Mouse (Mus musculus) lung, embryonic 16.5 days (tissue): ENCODE data around the gene Tunar. TPM values are rescaled to one million over a fixed set of nuclear protein-coding genes. Genes with fewer than 3 reads are reported as not detected.

Experiments used
- ATAC-seq: fragments of 200-750 bp; cut with Nextera tagmentation; 2 replicates; pipeline ENCODE4 v1.8.0; 2017; ENCODE audit warnings: low read depth, mild to moderate bottlenecking, moderate library complexity
- H3K27ac ChIP-seq: fragments of 300-500 bp; sonication (generic); 2 replicates; pipeline ENCODE4 v1.5.1; 2014; ENCODE audit warnings: mild to moderate bottlenecking, control low read depth, low read length
- H3K27me3 ChIP-seq: fragments of 300-500 bp; sonication (generic); 2 replicates; pipeline ENCODE4 v1.6.1; 2014; ENCODE audit warnings: low read depth, low read length, mixed read lengths; ENCODE audit not compliant: control insufficient read depth, insufficient read depth
- H3K36me3 ChIP-seq: fragments of 300-500 bp; sonication (generic); 2 replicates; pipeline ENCODE4 v1.6.1; 2014; ENCODE audit warnings: low read length; ENCODE audit not compliant: control insufficient read depth, insufficient read depth
- H3K4me1 ChIP-seq: fragments of 300-500 bp; sonication (generic); replicated peaks from 2 replicates; pipeline ENCODE4 v1.6.1; 2014; ENCODE audit warnings: low read length, mixed read lengths; ENCODE audit not compliant: control insufficient read depth, insufficient read depth
- H3K4me2 ChIP-seq: fragments of 300-500 bp; sonication (generic); 2 replicates; pipeline ENCODE4 v1.6.1; 2014; ENCODE audit warnings: low read depth, low read length, control low read depth
- H3K4me3 ChIP-seq: fragments of 300-500 bp; sonication (generic); 2 replicates; pipeline ENCODE4 v1.5.1; 2014; ENCODE audit warnings: mild to moderate bottlenecking, low read length, control low read depth
- H3K9ac ChIP-seq: fragments of 300-500 bp; sonication (generic); 2 replicates; pipeline ENCODE4 v1.6.1; 2014; ENCODE audit warnings: low read length, control low read depth
- H3K9me3 ChIP-seq: fragments of 300-500 bp; sonication (generic); 2 replicates; pipeline ENCODE4 v1.6.1; 2016; ENCODE audit warnings: low read length; ENCODE audit not compliant: control insufficient read depth
- WGBS: fragments of 180-500 bp; shearing (Covaris S2); extraction: QIAGEN DNeasy Blood & Tissue Kit; methylation state at CpG from one replicate; pipeline ENCODE4 v1.1.7; 2014; 5-methylcytosine and 5-hydroxymethylcytosine counted together
- polyA plus RNA-seq: library from polyadenylated mRNA; unstranded; fragments of >200 nt; fragmentation: Nextera tagmentation; extraction: Ambion mirVana; gene quantifications from 2 replicates; pipeline ENCODE4 v1.2.1, GENCODE M21; 2015

Gene Tunar
- polyA plus RNA-seq, 1 experiment from 2014 or later, result 0.16 TPM

GRCm38 (mm10) chr12:105376976-105377375 is 43.3 kb downstream of the Tunar start:
- no peak overlapping the region for H3K9ac ChIP-seq
- no peak overlapping the region for H3K4me2 ChIP-seq
- H3K9me3 ChIP-seq, result no peaks in the 10 kb centered on the region
- 29% methylated on average over 12 of the region's 12 CpGs for WGBS
- H3K4me3 ChIP-seq, result no peak overlapping the region
- H3K4me1 ChIP-seq, result no peaks in the 10 kb centered on the region
- H3K27me3 ChIP-seq, result no peaks in the 10 kb centered on the region
- no peaks in the 10 kb centered on the region for H3K36me3 ChIP-seq
- ATAC-seq, result no peak
- H3K27ac ChIP-seq, result no peak overlapping the region

GRCm38 (mm10) chr12:105382733-105383132 is 49.1 kb downstream of the Tunar start:
- Histone ChIP-seq H3K27ac (no peak overlapping the region), H3K36me3 (no peaks in the 10 kb centered on the region), H3K9ac (no peak overlapping the region), H3K4me3 (no peak overlapping the region), H3K4me2 (no peak overlapping the region), H3K9me3 (no peaks in the 10 kb centered on the region), H3K27me3 (no peaks in the 10 kb centered on the region), H3K4me1 (no peaks in the 10 kb centered on the region)
- no peak for ATAC-seq
- WGBS, result 45% methylated on average over 7 of the region's 7 CpGs

- Histone ChIP-seq H3K9me3 (peaks cover 4% of the 10 kb centered on the region; the same call in 1 of the 2 replicates), H3K4me2 (no peak overlapping the region), H3K4me1 (no peaks in the 10 kb centered on the region), H3K27ac (no peak overlapping the region), H3K4me3 (no peak overlapping the region), H3K27me3 (no peaks in the 10 kb centered on the region), H3K9ac (no peak overlapping the region), H3K36me3 (no peaks in the 10 kb centered on the region)
- 50% methylated on average over 7 of the region's 7 CpGs for WGBS
- ATAC-seq, result no peak
These were observed 61.0 kb downstream of the Tunar start for GRCm38 (mm10) chr12:105394671-105395070.

GRCm38 (mm10) chr12:105398172-105398571 is 64.5 kb downstream of the Tunar start:
- no peaks in the 10 kb centered on the region for H3K36me3 ChIP-seq
- no peak overlapping the region for H3K27ac ChIP-seq
- H3K4me2 ChIP-seq, result no peak overlapping the region
- WGBS, result 36% methylated on average over 5 of the region's 5 CpGs
- ATAC-seq, result no peak
- H3K9me3 ChIP-seq, result peaks cover 4% of the 10 kb centered on the region; the same call in 1 of the 2 replicates
- H3K9ac ChIP-seq, result no peak overlapping the region
- H3K4me3 ChIP-seq, result no peak overlapping the region
- no peaks in the 10 kb centered on the region for H3K27me3 ChIP-seq
- H3K4me1 ChIP-seq, result no peaks in the 10 kb centered on the region

- H3K36me3 ChIP-seq, result no peaks in the 10 kb centered on the region
- H3K4me2 ChIP-seq, result no peak overlapping the region
- H3K9me3 ChIP-seq, result peaks cover 4% of the 10 kb centered on the region; the same call in 1 of the 2 replicates
- no peak for ATAC-seq
- no peak overlapping the region for H3K9ac ChIP-seq
- H3K4me3 ChIP-seq, result no peak overlapping the region
- H3K27ac ChIP-seq, result no peak overlapping the region
- 84% methylated on average over 5 of the region's 5 CpGs for WGBS
- no peaks in the 10 kb centered on the region for H3K27me3 ChIP-seq
- H3K4me1 ChIP-seq, result no peaks in the 10 kb centered on the region
These were observed 70.1 kb downstream of the Tunar start for GRCm38 (mm10) chr12:105403742-105404141.

GRCm38 (mm10) chr12:105406008-105406407 is 72.3 kb downstream of the Tunar start:
- no peak for ATAC-seq
- WGBS, result 50% methylated on average over 6 of the region's 6 CpGs
- H3K4me2 ChIP-seq, result no peak overlapping the region
- H3K36me3 ChIP-seq, result no peaks in the 10 kb centered on the region
- H3K4me1 ChIP-seq, result no peaks in the 10 kb centered on the region
- H3K9me3 ChIP-seq, result no peaks in the 10 kb centered on the region
- H3K27ac ChIP-seq, result no peak overlapping the region
- no peaks in the 10 kb centered on the region for H3K27me3 ChIP-seq
- no peak overlapping the region for H3K4me3 ChIP-seq
- no peak overlapping the region for H3K9ac ChIP-seq

- no peak for ATAC-seq
- no peak overlapping the region for H3K27ac ChIP-seq
- no peak overlapping the region for H3K4me3 ChIP-seq
- 85% methylated on average over 8 of the region's 8 CpGs for WGBS
- H3K4me2 ChIP-seq, result no peak overlapping the region
- no peaks in the 10 kb centered on the region for H3K36me3 ChIP-seq
- H3K4me1 ChIP-seq, result no peaks in the 10 kb centered on the region
- no peaks in the 10 kb centered on the region for H3K9me3 ChIP-seq
- H3K27me3 ChIP-seq, result no peaks in the 10 kb centered on the region
- H3K9ac ChIP-seq, result no peak overlapping the region
These were observed 80.2 kb downstream of the Tunar start for GRCm38 (mm10) chr12:105413909-105414308.

- no peaks in the 10 kb centered on the region for H3K36me3 ChIP-seq
- no peaks in the 10 kb centered on the region for H3K9me3 ChIP-seq
- H3K27me3 ChIP-seq, result no peaks in the 10 kb centered on the region
- H3K4me2 ChIP-seq, result no peak overlapping the region
- WGBS, result 25% methylated on average over 6 of the region's 6 CpGs
- no peak overlapping the region for H3K4me3 ChIP-seq
- no peak overlapping the region for H3K9ac ChIP-seq
- H3K4me1 ChIP-seq, result no peaks in the 10 kb centered on the region
- H3K27ac ChIP-seq, result no peak overlapping the region
- no peak for ATAC-seq
These were observed 86.8 kb downstream of the Tunar start for GRCm38 (mm10) chr12:105420476-105420875.

GRCm38 (mm10) chr12:105426541-105426940 is 92.9 kb downstream of the Tunar start:
- H3K4me3 ChIP-seq, result no peak overlapping the region
- 60% methylated on average over 7 of the region's 7 CpGs for WGBS
- no peak overlapping the region for H3K4me2 ChIP-seq
- H3K36me3 ChIP-seq, result no peaks in the 10 kb centered on the region
- ATAC-seq, result no peak
- no peak overlapping the region for H3K9ac ChIP-seq
- no peak overlapping the region for H3K27ac ChIP-seq
- no peaks in the 10 kb centered on the region; the same call in 1 of the 2 replicates for H3K4me1 ChIP-seq
- no peaks in the 10 kb centered on the region; the same call in 1 of the 2 replicates for H3K27me3 ChIP-seq
- no peaks in the 10 kb centered on the region; the same call in 1 of the 2 replicates for H3K9me3 ChIP-seq
